Mouse (Mus musculus): ENCODE measurements around the gene Stk33. TPM values are rescaled to one million over a fixed set of nuclear protein-coding genes. Genes with fewer than 3 reads are reported as not detected.

Stk33 gene
- not detected in 4 replicates for total RNA-seq (2023; ENCODE audit: inconsistent age)

GRCm38 (mm10) chr7:109438781-109439591 lies at the start of gene Stk33:
Gene Stk33, minus strand, starts transcription at chr7:109439081.

Other genes starting within 250 kb of the Stk33 start
- 0.30 to 0.58 TPM (median 0.41 TPM) in 4 replicates for gene Trim66, start 69.1 kb upstream of the Stk33 start, total RNA-seq (2023; ENCODE audit: inconsistent age)
- gene Rpl27a, start 80.1 kb upstream of the Stk33 start, total RNA-seq (2023; ENCODE audit: inconsistent age): 464 to 559 TPM (median 547 TPM) in 4 replicates

Data from B cell, adult (primary cell).